Mouse (Mus musculus): ENCODE data around the gene Men1. TPM values are rescaled to one million over a fixed set of nuclear protein-coding genes. Genes with fewer than 3 reads are reported as not detected.

Men1 gene
- polyA plus RNA-seq, 1 experiment from 2014 or later: 103 TPM

DNA sequence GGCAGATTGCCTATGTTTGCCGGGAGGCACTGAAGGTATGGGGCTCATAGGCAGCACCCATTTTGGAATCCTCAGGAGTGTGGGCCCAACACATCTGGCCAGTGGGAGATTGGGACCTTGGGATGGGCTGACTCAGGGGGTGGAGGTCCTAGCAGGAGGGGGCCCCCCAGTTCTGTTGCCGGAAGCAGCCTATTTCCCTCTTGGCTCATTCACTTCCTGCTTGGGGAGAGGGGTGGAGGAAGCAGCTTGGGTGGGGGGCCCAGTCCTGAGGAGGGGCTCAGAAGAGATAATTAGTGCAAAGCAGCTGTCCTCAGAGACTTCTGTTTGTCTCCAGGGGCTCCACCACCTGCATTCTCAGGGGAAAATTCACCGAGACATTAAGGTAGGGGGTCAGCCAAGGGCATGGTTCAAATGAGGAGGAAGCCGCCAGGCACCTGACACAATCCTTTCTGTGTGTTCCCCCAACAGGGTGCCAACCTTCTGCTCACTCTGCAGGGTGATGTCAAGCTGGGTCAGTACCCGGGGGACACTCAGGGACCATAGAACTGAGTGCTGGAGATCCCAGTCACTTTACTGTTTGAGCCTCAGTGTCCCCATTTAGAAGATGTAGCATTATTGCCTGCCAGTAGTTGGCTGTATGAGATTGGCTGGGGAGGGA is 7.6 kb downstream of the Men1 start:
- H3K4me2 ChIP-seq (replicated peaks): no peak overlapping the region
- no peaks in the 10 kb centered on the region; the same call in 1 of the 2 replicates for H3K27me3 ChIP-seq
- no peak for ATAC-seq (ENCODE audit: low FRiP score, low read depth)
- peaks cover 17% of the 10 kb centered on the region for H3K4me1 ChIP-seq
- peaks cover 71% of the 10 kb centered on the region for H3K36me3 ChIP-seq
- WGBS: 71% methylated on average over 5 of the region's 5 CpGs
- H3K9ac ChIP-seq (replicated peaks): no peak overlapping the region
- no peaks in the 10 kb centered on the region for H3K9me3 ChIP-seq
- H3K27ac ChIP-seq (replicated peaks): no peak overlapping the region
- H3K4me3 ChIP-seq: no peak overlapping the region

- no peak overlapping the region for H3K9ac ChIP-seq (replicated peaks)
- H3K4me1 ChIP-seq: peaks cover 16% of the 10 kb centered on the region
- no peaks in the 10 kb centered on the region for H3K9me3 ChIP-seq
- H3K27ac ChIP-seq (replicated peaks): no peak overlapping the region
- peaks cover 70% of the 10 kb centered on the region for H3K36me3 ChIP-seq
- ATAC-seq (ENCODE audit: low FRiP score, low read depth): no peak
- no peak overlapping the region for H3K4me3 ChIP-seq
- H3K4me2 ChIP-seq (replicated peaks): no peak overlapping the region
- no peaks in the 10 kb centered on the region; the same call in 1 of the 2 replicates for H3K27me3 ChIP-seq
- 90% methylated on average over 19 of the region's 19 CpGs for WGBS
Observed at GRCm38 (mm10) chr19:6343066-6343925, 8.5 kb downstream of the Men1 start.

- no peak for ATAC-seq (ENCODE audit: low FRiP score, low read depth)
- H3K4me1 ChIP-seq: peaks cover 16% of the 10 kb centered on the region
- WGBS: 86% methylated on average over 5 of the region's 5 CpGs
- H3K36me3 ChIP-seq: peaks cover 66% of the 10 kb centered on the region
- no peaks in the 10 kb centered on the region for H3K9me3 ChIP-seq
- no peak overlapping the region for H3K4me3 ChIP-seq
- no peak overlapping the region for H3K27ac ChIP-seq (replicated peaks)
- H3K27me3 ChIP-seq: no peaks in the 10 kb centered on the region; the same call in 1 of the 2 replicates
- H3K4me2 ChIP-seq (replicated peaks): no peak overlapping the region
- H3K9ac ChIP-seq (replicated peaks): no peak overlapping the region
Observed at GRCm38 (mm10) chr19:6343996-6344395, 9.2 kb downstream of the Men1 start.

- Histone ChIP-seq H3K9me3 (no peaks in the 10 kb centered on the region), H3K9ac (replicated peaks) (no peak overlapping the region), H3K4me1 (peaks cover 5% of the 10 kb centered on the region), H3K36me3 (peaks cover 52% of the 10 kb centered on the region), H3K4me2 (replicated peaks) (no peak overlapping the region), H3K4me3 (no peak overlapping the region), H3K27me3 (no peaks in the 10 kb centered on the region), H3K27ac (replicated peaks) (no peak overlapping the region)
- no peak for ATAC-seq (ENCODE audit: low FRiP score, low read depth)
- WGBS: 96% methylated on average over 5 of the region's 5 CpGs
Observed at GRCm38 (mm10) chr19:6346023-6346422, 11.2 kb downstream of the Men1 start.

DNA sequence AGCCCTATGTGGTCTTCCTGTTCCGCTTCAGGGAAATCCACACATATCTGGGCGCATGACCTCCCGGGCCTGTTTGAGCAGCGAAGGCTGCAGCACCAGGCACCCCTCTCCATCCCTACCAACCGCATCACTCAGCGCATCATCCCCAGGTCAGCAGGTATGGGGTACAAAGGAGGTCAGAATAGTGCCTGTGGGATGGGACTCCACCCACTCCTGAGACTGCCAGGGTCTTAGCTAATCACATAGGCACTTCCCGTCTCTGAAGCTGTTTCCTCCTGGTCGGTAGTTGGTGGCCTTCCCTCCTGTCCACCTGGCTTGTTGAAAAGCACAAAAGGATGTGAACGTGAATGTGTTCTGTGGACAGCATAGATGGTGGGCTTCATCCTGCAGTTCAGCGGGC is 11.9 kb downstream of the Men1 start:
- no peak for ATAC-seq (ENCODE audit: low FRiP score, low read depth)
- Histone ChIP-seq H3K4me2 (replicated peaks) (no peak overlapping the region), H3K36me3 (peaks cover 52% of the 10 kb centered on the region), H3K4me1 (peaks cover under 1% of the 10 kb centered on the region), H3K27ac (replicated peaks) (no peak overlapping the region), H3K4me3 (no peak overlapping the region), H3K27me3 (no peaks in the 10 kb centered on the region), H3K9me3 (no peaks in the 10 kb centered on the region), H3K9ac (replicated peaks) (no peak overlapping the region)
- 90% methylated on average over 10 of the region's 10 CpGs for WGBS

GRCm38 (mm10) chr19:6347615-6348014 is 12.8 kb downstream of the Men1 start:
- no peak overlapping the region for H3K9ac ChIP-seq (replicated peaks)
- peaks cover 47% of the 10 kb centered on the region for H3K36me3 ChIP-seq
- 95% methylated on average over 4 of the region's 4 CpGs for WGBS
- no peaks in the 10 kb centered on the region for H3K27me3 ChIP-seq
- no peak overlapping the region for H3K4me3 ChIP-seq
- H3K4me1 ChIP-seq: no peaks in the 10 kb centered on the region; the same call in 1 of the 2 replicates
- no peak overlapping the region for H3K27ac ChIP-seq (replicated peaks)
- no peak for ATAC-seq (ENCODE audit: low FRiP score, low read depth)
- H3K4me2 ChIP-seq (replicated peaks): no peak overlapping the region
- no peaks in the 10 kb centered on the region for H3K9me3 ChIP-seq

GRCm38 (mm10) chr19:6348717-6349116 is 13.9 kb downstream of the Men1 start:
- H3K27ac ChIP-seq (replicated peaks): peak overlapping the region; percentile 1; the same call in 1 of the 2 replicates
- no peak overlapping the region for H3K4me2 ChIP-seq (replicated peaks)
- H3K36me3 ChIP-seq: peaks cover 42% of the 10 kb centered on the region
- H3K27me3 ChIP-seq: no peaks in the 10 kb centered on the region
- no peaks in the 10 kb centered on the region for H3K9me3 ChIP-seq
- no peak overlapping the region for H3K9ac ChIP-seq (replicated peaks)
- no peak for ATAC-seq (ENCODE audit: low FRiP score, low read depth)
- no peak overlapping the region for H3K4me3 ChIP-seq
- 74% methylated on average over 9 of the region's 9 CpGs for WGBS
- H3K4me1 ChIP-seq: no peaks in the 10 kb centered on the region

DNA sequence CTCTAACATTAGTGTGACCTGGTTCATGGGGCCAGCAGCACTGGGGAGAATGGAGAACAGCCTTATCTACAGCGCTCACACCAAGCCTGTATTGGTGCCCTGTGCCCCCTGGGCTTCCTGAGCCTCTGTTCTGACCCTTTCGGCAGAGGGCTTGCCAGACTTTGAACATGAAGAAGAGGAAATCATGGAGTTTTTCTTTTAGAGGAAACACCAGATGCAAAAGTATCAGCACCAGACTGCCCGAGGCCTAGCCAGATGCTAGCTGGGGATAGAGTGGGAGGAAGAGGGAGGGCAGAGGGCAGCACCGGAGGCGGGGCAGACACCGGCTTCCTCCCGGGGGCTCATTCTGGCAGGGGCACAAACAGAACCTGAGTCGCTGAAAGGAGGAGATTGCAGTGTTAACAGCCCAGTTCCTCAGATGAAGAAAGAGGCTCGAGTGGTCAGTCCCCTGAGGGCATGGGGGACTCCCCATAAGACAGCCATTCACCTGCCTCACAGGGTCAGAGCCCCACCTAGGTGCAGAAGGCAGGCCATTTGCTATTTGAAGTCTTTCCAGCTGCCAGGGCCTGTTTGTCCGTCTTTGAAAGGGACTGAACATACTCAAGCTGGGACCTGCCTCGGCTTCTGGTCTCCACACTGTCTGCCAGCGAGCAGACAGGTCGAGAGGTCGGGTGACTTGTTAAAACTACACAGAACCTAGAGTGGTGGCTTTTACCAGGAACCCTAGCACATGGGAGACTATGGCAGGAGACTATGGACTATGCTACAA is 14.6 kb downstream of the Men1 start:
- H3K27ac ChIP-seq (replicated peaks): no peak overlapping the region; the same call in 1 of the 2 replicates
- no peak overlapping the region for H3K9ac ChIP-seq (replicated peaks)
- no peaks in the 10 kb centered on the region for H3K9me3 ChIP-seq
- peaks cover 49% of the 10 kb centered on the region for H3K36me3 ChIP-seq
- H3K4me1 ChIP-seq: no peaks in the 10 kb centered on the region
- no peak for ATAC-seq (ENCODE audit: low FRiP score, low read depth)
- no peak overlapping the region for H3K4me2 ChIP-seq (replicated peaks)
- H3K4me3 ChIP-seq: no peak overlapping the region
- WGBS: 52% methylated on average over 14 of the region's 14 CpGs
- H3K27me3 ChIP-seq: no peaks in the 10 kb centered on the region

- Histone ChIP-seq H3K36me3 (peaks cover 37% of the 10 kb centered on the region), H3K4me2 (replicated peaks) (no peak overlapping the region), H3K9ac (replicated peaks) (no peak overlapping the region), H3K4me1 (no peaks in the 10 kb centered on the region), H3K4me3 (no peak overlapping the region), H3K27me3 (no peaks in the 10 kb centered on the region), H3K9me3 (no peaks in the 10 kb centered on the region), H3K27ac (replicated peaks) (no peak overlapping the region)
- 72% methylated on average over 14 of the region's 14 CpGs for WGBS
- ATAC-seq (ENCODE audit: low FRiP score, low read depth): no peak
Observed at GRCm38 (mm10) chr19:6351431-6352106, 16.8 kb downstream of the Men1 start.

- Histone ChIP-seq H3K4me3 (no peak overlapping the region), H3K4me2 (replicated peaks) (no peak overlapping the region), H3K4me1 (no peaks in the 10 kb centered on the region), H3K9me3 (no peaks in the 10 kb centered on the region), H3K9ac (replicated peaks) (no peak overlapping the region), H3K36me3 (peaks cover 32% of the 10 kb centered on the region), H3K27ac (replicated peaks) (no peak overlapping the region), H3K27me3 (no peaks in the 10 kb centered on the region)
- 91% methylated on average over 2 of the region's 2 CpGs for WGBS
- ATAC-seq (ENCODE audit: low FRiP score, low read depth): no peak
Observed at GRCm38 (mm10) chr19:6352107-6352505, 17.3 kb downstream of the Men1 start.

DNA sequence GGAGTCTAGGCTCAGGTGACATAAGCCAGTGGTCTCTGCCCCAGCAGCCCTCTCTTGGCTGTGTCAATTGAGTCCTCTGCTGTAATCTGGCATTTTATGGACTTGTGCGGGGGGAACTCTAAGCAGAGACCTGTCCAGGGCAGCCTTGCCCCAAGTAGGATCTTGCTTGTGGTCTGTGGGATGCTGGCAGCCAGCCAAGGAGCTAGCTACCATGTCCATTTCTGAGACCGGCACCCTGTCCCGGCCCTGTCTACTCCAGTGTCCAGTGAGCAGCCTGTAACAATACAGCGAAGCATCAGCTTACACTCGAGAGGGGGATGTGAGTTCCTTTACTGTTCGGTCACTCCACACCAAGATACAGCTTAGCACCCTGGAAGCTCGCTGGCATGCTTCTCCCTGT is 19.3 kb downstream of the Men1 start:
- Histone ChIP-seq H3K36me3 (peaks cover 17% of the 10 kb centered on the region; the same call in 1 of the 2 replicates), H3K27ac (replicated peaks) (0 out of 2 replicates have a peak overlapping the region, but pooled peaks have one; percentile 3), H3K4me3 (no peak overlapping the region), H3K4me2 (replicated peaks) (no peak overlapping the region), H3K27me3 (no peaks in the 10 kb centered on the region), H3K9me3 (no peaks in the 10 kb centered on the region), H3K9ac (replicated peaks) (no peak overlapping the region), H3K4me1 (no peaks in the 10 kb centered on the region)
- no peak for ATAC-seq (ENCODE audit: low FRiP score, low read depth)
- 83% methylated on average over 7 of the region's 7 CpGs for WGBS
